Mouse (Mus musculus) cortical plate, adult 2 months (tissue): ENCODE results near the gene Tmem50a. TPM values are rescaled to one million over a fixed set of nuclear protein-coding genes. Genes with fewer than 3 reads are reported as not detected.

Experiments
- H3K27ac ChIP-seq: fragments of 200-500 bp; 2 replicates; pipeline ENCODE4 v1.5.1; 2012; ENCODE audit warnings: low read length, control low read depth, inconsistent platforms; ENCODE audit not compliant: insufficient read depth
- H3K4me1 ChIP-seq: fragments of 200-500 bp; 2 replicates; pipeline ENCODE4 v1.6.1; 2011; ENCODE audit warnings: low read length; ENCODE audit not compliant: control insufficient read depth, insufficient read depth
- H3K4me3 ChIP-seq: fragments of 200-500 bp; 2 replicates; pipeline ENCODE4 v1.5.1; 2011; ENCODE audit warnings: mild to moderate bottlenecking, low read length, control low read depth; ENCODE audit not compliant: insufficient read depth
- CTCF ChIP-seq: fragments of 200-500 bp; IDR thresholded peaks from 2 replicates; pipeline ENCODE4 v1.5.1; 2011; ENCODE audit warnings: mild to moderate bottlenecking, control low read depth, low read length; ENCODE audit not compliant: insufficient read depth; ENCODE audit errors: extremely low read depth
- POLR2A ChIP-seq: fragments of 200-500 bp; IDR thresholded peaks from 2 replicates; pipeline ENCODE4 v1.6.1; 2011; ENCODE audit warnings: mild to moderate bottlenecking, low read length, control low read depth; ENCODE audit not compliant: insufficient read depth; ENCODE audit errors: extremely low read depth
- polyA plus RNA-seq: library from polyadenylated mRNA; depleted of rRNA; stranded (reverse); fragments of >200 nt; gene quantifications from 2 replicates; pipeline ENCODE4 v1.2.3, GENCODE M21; 2012

Tmem50a gene
- polyA plus RNA-seq, 1 experiment = 171 TPM

DNA sequence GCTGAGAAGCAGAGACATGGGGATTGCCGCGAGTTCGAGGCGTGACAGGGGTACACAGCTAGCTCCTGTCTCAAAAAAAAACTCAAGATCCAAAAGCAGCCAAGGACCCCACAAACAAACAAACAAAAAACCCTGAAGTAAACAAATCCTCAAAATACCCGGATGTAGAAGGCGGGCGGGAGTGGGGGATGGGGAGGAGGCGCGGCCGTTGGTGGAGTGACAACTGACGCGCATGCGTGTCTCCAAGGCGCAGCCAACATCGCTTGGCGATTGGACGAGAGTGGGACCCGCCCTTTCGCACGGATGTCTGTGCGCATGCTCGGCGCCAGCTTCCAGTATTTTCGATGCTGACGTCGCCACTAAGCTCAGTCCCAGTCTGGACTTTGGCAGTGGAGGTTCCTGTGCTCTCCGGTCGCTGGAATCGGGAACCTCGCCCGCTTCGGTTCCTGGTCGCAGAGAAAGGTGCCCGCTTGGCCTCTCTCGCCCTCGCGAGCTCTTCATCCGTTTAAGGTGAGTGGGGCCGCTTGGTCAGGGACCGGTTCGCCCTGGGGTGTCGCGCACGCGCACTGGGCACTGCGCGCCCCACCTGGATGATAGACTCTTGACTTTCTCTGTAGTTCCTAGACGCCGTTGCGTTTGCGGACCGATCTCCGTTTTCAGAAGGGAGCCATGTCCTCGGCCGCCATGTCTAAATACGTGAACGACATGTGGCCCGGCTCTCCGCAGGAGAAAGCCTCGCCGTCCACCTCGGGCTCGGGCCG is 8.6 kb upstream of the Tmem50a start, which contains the start of gene Rsrp1:
Gene Rsrp1 (plus strand): TSS at position 335 of the 761 bp plus-strand sequence.
- TF ChIP-seq POLR2A = peak; percentile 100
- no peak for TF ChIP-seq CTCF
- Histone ChIP-seq H3K27ac (peak within 1 kb of the TSS; percentile 97), H3K4me1 (peaks cover 3% of the 10 kb centered on the region), H3K4me3 (peak within 1 kb of the TSS; percentile 74)

DNA sequence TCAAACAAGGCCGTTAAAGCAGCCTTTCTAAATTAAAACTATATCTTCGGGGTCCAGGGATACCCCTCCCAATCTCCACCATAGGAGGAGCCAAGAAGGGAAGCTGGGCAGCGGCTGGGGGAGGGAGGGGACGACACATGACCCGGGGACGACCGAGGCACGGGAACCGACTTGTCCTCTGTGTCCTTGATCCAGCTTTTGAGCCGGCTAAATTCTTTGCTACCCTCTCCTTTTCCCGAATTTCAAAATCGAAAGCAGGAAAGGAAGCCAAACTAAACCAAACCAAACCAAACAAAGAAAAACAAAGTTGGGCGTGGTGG is 8.1 kb upstream of the Tmem50a start:
- Histone ChIP-seq H3K27ac (peak overlapping the region; percentile 94), H3K4me1 (peaks cover 3% of the 10 kb centered on the region), H3K4me3 (peak overlapping the region; percentile 74)
- TF ChIP-seq POLR2A = 0 out of 2 replicates have a peak, but pooled peaks have one; percentile 21
- no peak for TF ChIP-seq CTCF

DNA sequence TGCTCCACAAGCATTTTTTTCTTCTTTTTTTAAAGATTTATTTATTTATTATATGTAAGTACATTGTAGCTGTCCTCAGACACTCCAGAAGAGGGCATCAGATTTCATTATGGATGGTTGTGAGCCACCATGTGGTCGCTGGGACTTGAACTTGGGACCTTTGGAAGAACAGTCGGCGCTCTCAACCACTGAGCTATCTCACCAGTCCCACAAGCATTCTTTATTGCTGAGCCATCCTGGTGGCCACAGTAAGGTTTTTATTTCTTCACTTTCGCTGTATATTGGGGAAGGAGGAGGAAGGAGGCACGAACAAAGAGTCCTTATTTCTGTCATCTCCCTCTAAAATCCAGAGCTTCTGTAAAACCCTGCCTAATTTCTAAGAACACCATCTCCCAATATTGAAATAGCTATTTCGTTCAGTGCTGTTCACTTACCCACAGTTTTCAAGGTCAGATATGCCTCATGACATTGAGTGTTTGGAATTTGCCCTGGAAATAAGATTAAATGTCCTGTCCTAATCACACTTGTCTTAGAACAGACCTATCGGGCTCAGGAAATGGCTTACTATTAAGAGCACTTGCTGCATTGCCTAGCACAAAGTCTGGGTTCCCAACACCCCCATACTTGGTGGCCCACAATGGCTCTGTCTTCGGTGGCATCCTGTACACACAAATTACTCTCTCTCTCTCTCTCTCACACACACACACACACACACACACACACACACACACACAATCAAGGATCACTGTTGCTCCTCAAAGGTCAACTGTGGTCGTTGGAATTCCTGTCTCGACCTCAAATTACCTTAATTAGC is 7.5 kb upstream of the Tmem50a start:
- H3K4me3 ChIP-seq = peak overlapping the region; percentile 74
- TF ChIP-seq CTCF (no peak), POLR2A (no peak)
- peak overlapping the region; percentile 94 for H3K27ac ChIP-seq
- H3K4me1 ChIP-seq = peaks cover 3% of the 10 kb centered on the region

DNA sequence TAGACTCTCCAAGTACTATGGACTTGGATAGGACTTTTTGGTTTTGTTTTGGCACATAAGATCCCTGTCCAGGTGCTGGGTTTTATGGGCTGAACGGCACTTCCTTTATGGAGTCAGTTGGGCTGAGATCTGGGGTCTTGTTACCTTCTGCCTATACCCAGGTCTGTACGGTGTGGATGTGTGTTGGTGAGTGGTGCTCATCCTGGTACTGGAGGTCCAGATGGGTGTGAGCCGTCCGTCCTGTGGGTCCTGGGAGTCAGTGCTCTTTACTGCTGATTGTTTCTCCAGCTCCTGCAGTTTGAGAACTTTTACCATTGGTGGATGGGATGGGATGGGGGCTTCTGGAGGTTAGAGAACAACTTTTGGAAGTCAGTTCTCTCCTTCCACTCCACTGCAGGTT is 6.9 kb upstream of the Tmem50a start:
- TF ChIP-seq POLR2A = no peak
- TF ChIP-seq CTCF = no peak
- H3K4me1 ChIP-seq = peaks cover 3% of the 10 kb centered on the region
- H3K4me3 ChIP-seq = no peak overlapping the region
- H3K27ac ChIP-seq = no peak overlapping the region

DNA sequence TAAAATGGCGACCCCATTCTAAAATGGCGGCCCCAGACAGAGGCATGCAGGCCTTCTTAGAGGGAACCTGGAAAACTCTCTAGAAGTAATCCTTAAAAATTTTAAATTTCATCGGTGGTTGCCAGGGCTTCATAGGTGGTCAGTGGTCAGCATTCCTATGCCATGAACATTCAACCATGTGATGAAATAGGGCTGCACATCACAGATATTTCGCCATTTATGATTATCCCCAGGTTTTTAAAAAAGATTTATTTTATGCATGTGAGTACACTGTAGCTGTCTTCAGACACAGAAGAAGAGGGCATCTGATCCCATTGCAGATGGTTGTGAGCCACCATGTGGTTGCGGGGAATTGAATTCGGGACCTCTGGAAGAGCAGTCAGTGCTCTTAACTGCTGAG is 5.8 kb upstream of the Tmem50a start:
- no peak overlapping the region for H3K27ac ChIP-seq
- 0 out of 2 replicates have a peak, but pooled peaks cover 2% of the 10 kb centered on the region for H3K4me1 ChIP-seq
- no peak overlapping the region for H3K4me3 ChIP-seq
- TF ChIP-seq POLR2A = no peak
- TF ChIP-seq CTCF = no peak

DNA sequence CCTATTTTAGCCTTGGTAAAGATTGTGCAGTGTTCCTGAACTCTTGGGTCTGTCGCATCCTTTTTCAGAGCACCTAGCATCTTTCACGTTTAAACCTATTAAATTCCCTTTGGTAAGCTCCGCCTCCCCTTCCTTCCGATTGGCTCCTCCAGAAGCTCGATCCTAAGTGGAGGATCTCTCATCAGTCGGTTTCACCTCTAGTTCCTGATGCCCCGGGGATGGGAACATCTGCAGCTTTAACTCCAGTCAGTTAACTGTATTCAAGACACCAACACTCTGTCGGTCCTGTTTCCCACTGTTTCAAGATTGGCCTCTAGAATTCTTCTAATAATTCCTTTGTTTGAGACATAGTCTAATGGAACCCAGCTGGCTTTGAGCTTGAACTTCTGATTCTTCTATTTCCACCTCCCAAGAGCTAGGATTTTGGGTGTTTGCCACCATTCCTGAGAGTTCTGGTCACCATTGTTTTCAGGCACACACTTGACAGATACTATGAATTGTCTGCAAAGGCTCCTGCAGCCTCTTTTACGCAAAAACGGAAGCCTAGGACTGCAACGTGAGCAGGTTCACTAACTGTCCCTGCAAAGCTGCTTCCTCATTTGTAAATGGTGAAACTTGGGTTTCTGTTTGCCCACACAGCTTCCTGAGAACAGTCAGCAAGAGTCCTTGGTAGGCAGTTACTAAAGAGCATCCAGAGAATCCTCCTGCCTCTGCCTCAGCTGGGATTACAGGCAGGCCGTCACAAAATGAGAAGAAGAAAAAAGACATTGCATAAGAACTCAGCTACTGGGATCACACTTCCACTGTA is 5.1 kb upstream of the Tmem50a start:
- Histone ChIP-seq H3K4me1 (peaks cover 2% of the 10 kb centered on the region; the same call in 1 of the 2 replicates), H3K27ac (no peak overlapping the region), H3K4me3 (no peak overlapping the region)
- TF ChIP-seq POLR2A (no peak), CTCF (no peak)

DNA sequence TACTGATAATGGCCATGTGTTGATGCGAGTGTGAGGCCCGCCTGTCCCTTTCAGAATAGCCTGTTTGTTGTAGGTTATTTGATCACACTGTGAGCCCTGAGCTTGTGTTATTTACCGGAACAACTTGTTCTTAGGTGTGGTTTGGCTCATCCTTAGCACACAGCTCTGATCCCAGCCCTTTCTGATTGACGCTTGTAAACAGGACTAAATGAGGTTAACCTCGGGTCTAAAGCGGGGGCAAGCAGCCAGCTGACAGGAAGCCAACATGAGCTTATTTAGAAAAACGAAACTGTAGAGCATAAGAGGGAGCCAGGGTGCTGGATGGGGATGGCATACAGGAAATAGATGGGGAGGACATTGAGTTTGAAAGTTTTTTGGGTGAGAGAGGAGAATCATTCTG is 3.6 kb upstream of the Tmem50a start:
- TF ChIP-seq POLR2A = no peak
- no peak for TF ChIP-seq CTCF
- Histone ChIP-seq H3K4me1 (peaks cover 2% of the 10 kb centered on the region; the same call in 1 of the 2 replicates), H3K4me3 (no peak overlapping the region), H3K27ac (peak overlapping the region; percentile 48)

DNA sequence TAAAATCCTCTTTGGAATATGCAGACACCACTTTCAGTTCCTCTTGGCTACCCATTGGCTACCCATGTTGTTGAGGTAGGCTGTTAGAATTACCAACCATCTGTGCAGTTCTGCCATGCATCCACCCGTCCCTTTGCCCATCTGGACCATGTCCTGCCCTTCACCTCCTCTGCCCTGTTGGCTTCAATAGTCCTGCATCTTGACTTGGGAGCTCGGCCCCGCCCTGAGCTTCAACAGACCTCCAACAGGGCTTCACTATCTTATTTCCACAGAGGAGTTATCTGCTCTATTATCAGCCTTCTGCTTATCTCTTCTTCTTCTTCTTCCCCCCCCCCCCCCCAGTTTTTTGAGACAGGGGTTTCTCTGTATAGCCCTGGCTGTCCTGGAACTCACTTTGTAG is 2.4 kb upstream of the Tmem50a start:
- H3K4me3 ChIP-seq = no peak overlapping the region
- H3K4me1 ChIP-seq = no peaks in the 10 kb centered on the region; the same call in 1 of the 2 replicates
- H3K27ac ChIP-seq = no peak overlapping the region
- TF ChIP-seq POLR2A (no peak), CTCF (no peak)
